Mouse (Mus musculus) forelimb bud, embryonic 11.5 days (tissue): ENCODE data around the gene Sval3.

ENCODE experiments used
- DNase-seq: peaks from one replicate; pipeline ENCODE4 v3.0.0-alpha.2; 2012; ENCODE audit warnings: low read depth, low spot score

The Sval3 gene

GRCm38 (mm10) chr6:41967840-41968239, at the start of gene Sval3:
Gene Sval3 (plus strand): TSS chr6:41968140.
- DNase-seq, result no peak

- no peak for DNase-seq
Measured at GRCm38 (mm10) chr6:41951330-41951729, 16.6 kb upstream of the Sval3 start, which contains the start of gene Sval1. Gene Sval1 (plus strand): TSS chr6:41951630.
